Mouse (Mus musculus) bone marrow macrophage, adult 2 months (primary cell): ENCODE results near the gene Slc38a10. TPM values are rescaled to one million over a fixed set of nuclear protein-coding genes. Genes with fewer than 3 reads are reported as not detected.

ENCODE experiments used
- H3K27ac ChIP-seq: 2 replicates; pipeline ENCODE4 v1.5.1; 2012; ENCODE audit warnings: low read depth, low read length; ENCODE audit not compliant: insufficient read depth
- H3K4me1 ChIP-seq: 2 replicates; pipeline ENCODE4 v1.6.1; 2012; ENCODE audit warnings: low read length; ENCODE audit not compliant: control insufficient read depth, insufficient read depth
- H3K4me3 ChIP-seq: 2 replicates; pipeline ENCODE4 v1.5.1; 2012; ENCODE audit warnings: mild to moderate bottlenecking, low read length, moderate library complexity; ENCODE audit not compliant: insufficient read depth
- CTCF ChIP-seq: IDR thresholded peaks from 2 replicates; pipeline ENCODE4 v1.5.1; 2012; ENCODE audit warnings: low read depth, mild to moderate bottlenecking, low read length, moderate library complexity
- POLR2A ChIP-seq: IDR thresholded peaks from 2 replicates; pipeline ENCODE4 v1.6.1; 2012; ENCODE audit warnings: mild to moderate bottlenecking, low read depth, low read length, borderline replicate concordance
- polyA plus RNA-seq: library from polyadenylated mRNA; stranded (reverse); fragments of >200 nt; gene quantifications from 2 replicates; pipeline ENCODE4 v1.2.4, GENCODE M21; 2012; ENCODE audit not compliant: missing spikeins, insufficient read depth, insufficient read length

The Slc38a10 gene
- 50.1 and 60.0 TPM in 2 replicates for polyA plus RNA-seq

- peaks cover 18% of the 10 kb centered on the region for H3K4me1 ChIP-seq
- peak within 1 kb of the TSS; percentile 80 for H3K27ac ChIP-seq
- TF ChIP-seq CTCF = no peak
- TF ChIP-seq POLR2A = no peak
- H3K4me3 ChIP-seq = peak within 1 kb of the TSS; percentile 86
Observed at GRCm38 (mm10) chr11:120151113-120151494, at the start of gene Slc38a10. TSS of gene Slc38a10 (minus strand) at chr11:120151346.

GRCm38 (mm10) chr11:120200621-120201020 lies 49.5 kb upstream of the Slc38a10 start:
- TF ChIP-seq CTCF (no peak), POLR2A (no peak)
- Histone ChIP-seq H3K27ac (no peak overlapping the region), H3K4me1 (no peaks in the 10 kb centered on the region), H3K4me3 (no peak overlapping the region)

GRCm38 (mm10) chr11:120199766-120200165 lies 48.6 kb upstream of the Slc38a10 start:
- TF ChIP-seq POLR2A = no peak
- TF ChIP-seq CTCF = no peak
- H3K4me3 ChIP-seq = no peak overlapping the region
- no peaks in the 10 kb centered on the region for H3K4me1 ChIP-seq
- H3K27ac ChIP-seq = no peak overlapping the region

GRCm38 (mm10) chr11:120198831-120199230 lies 47.7 kb upstream of the Slc38a10 start:
- Histone ChIP-seq H3K4me3 (no peak overlapping the region), H3K4me1 (no peaks in the 10 kb centered on the region), H3K27ac (no peak overlapping the region)
- TF ChIP-seq CTCF = no peak
- TF ChIP-seq POLR2A = no peak

- Histone ChIP-seq H3K4me1 (peaks cover 7% of the 10 kb centered on the region), H3K27ac (no peak overlapping the region), H3K4me3 (peak overlapping the region; percentile 52)
- TF ChIP-seq CTCF (no peak), POLR2A (no peak)
Observed at GRCm38 (mm10) chr11:120190526-120191412, 39.6 kb upstream of the Slc38a10 start.

GRCm38 (mm10) chr11:120189459-120190312 lies 38.5 kb upstream of the Slc38a10 start:
- Histone ChIP-seq H3K4me3 (peak overlapping the region; percentile 93), H3K27ac (peak overlapping the region; percentile 52), H3K4me1 (peaks cover 7% of the 10 kb centered on the region)
- TF ChIP-seq POLR2A = peak; percentile 93
- TF ChIP-seq CTCF = no peak

GRCm38 (mm10) chr11:120188481-120189441 lies 37.6 kb upstream of the Slc38a10 start:
- Histone ChIP-seq H3K27ac (peak overlapping the region; percentile 52; the same call in 1 of the 2 replicates), H3K4me1 (peaks cover 7% of the 10 kb centered on the region), H3K4me3 (peak overlapping the region; percentile 93)
- no peak for TF ChIP-seq POLR2A
- TF ChIP-seq CTCF = no peak

GRCm38 (mm10) chr11:120188102-120188480 lies 36.9 kb upstream of the Slc38a10 start:
- Histone ChIP-seq H3K27ac (no peak overlapping the region), H3K4me3 (peak overlapping the region; percentile 93), H3K4me1 (peaks cover 7% of the 10 kb centered on the region)
- TF ChIP-seq CTCF (no peak), POLR2A (no peak)
